Mouse (Mus musculus): ENCODE data around the gene Isg15. TPM values are rescaled to one million over a fixed set of nuclear protein-coding genes. Genes with fewer than 3 reads are reported as not detected.

The Isg15 gene
- total RNA-seq (2021), result 1.8 and 7.2 TPM in 2 replicates
- long read RNA-seq, partial matches to known transcripts, result 1 of 5 reads
- long read RNA-seq, other reads (novel, unspliced or antisense), result 0 of 5 reads

GRCm38 (mm10) chr4:156200623-156201475 lies at the start of gene Isg15:
Gene Isg15 (minus strand): TSS chr4:156200818.
- DNase-seq, result no peak

- no peak for DNase-seq
Measured at GRCm38 (mm10) chr4:156249567-156249966, 48.9 kb upstream of the Isg15 start.

GRCm38 (mm10) chr4:156236651-156237447 lies 36.2 kb upstream of the Isg15 start:
- no peak for DNase-seq

- DNase-seq, result peak; percentile 93
Measured at GRCm38 (mm10) chr4:156235808-156236533, 35.4 kb upstream of the Isg15 start, which contains the start of gene Noc2l. Gene Noc2l (plus strand): TSS chr4:156236010.

GRCm38 (mm10) chr4:156235360-156235770 lies 34.7 kb upstream of the Isg15 start:
- DNase-seq, result no peak

GRCm38 (mm10) chr4:156234701-156235213 lies 34.1 kb upstream of the Isg15 start, which contains the start of gene Plekhn1:
Gene Plekhn1 (minus strand): TSS chr4:156234857.
- DNase-seq, result peak; percentile 83

- DNase-seq, result peak; percentile 50
Measured at GRCm38 (mm10) chr4:156234021-156234501, 33.4 kb upstream of the Isg15 start.

- peak; percentile 50 for DNase-seq
Measured at GRCm38 (mm10) chr4:156228393-156229024, 27.9 kb upstream of the Isg15 start.

GRCm38 (mm10) chr4:156227752-156228392 lies 27.3 kb upstream of the Isg15 start:
- DNase-seq, result peak; percentile 24

- DNase-seq, result no peak
Measured at GRCm38 (mm10) chr4:156224276-156224675, 23.7 kb upstream of the Isg15 start.

- DNase-seq, result no peak
Measured at GRCm38 (mm10) chr4:156219936-156220335, 19.3 kb upstream of the Isg15 start.

GRCm38 (mm10) chr4:156217838-156218237 lies 17.2 kb upstream of the Isg15 start:
- DNase-seq, result no peak

GRCm38 (mm10) chr4:156217022-156217669 lies 16.5 kb upstream of the Isg15 start:
- DNase-seq, result no peak

- DNase-seq, result no peak
Measured at GRCm38 (mm10) chr4:156216196-156216595, 15.6 kb upstream of the Isg15 start.

GRCm38 (mm10) chr4:156215649-156216048 lies 15.0 kb upstream of the Isg15 start, which contains the start of gene Perm1:
Gene Perm1 (plus strand): TSS chr4:156215868.
- peak; percentile 84 for DNase-seq

GRCm38 (mm10) chr4:156213134-156213533 lies 12.5 kb upstream of the Isg15 start:
- no peak for DNase-seq

- DNase-seq, result no peak
Measured at GRCm38 (mm10) chr4:156209963-156210635, 9.5 kb upstream of the Isg15 start.

GRCm38 (mm10) chr4:156208872-156209271 lies 8.3 kb upstream of the Isg15 start:
- no peak for DNase-seq

GRCm38 (mm10) chr4:156203413-156204131 lies 3.0 kb upstream of the Isg15 start:
- peak; percentile 26 for DNase-seq
